Mouse (Mus musculus): ENCODE results near the gene Zkscan6. TPM values are rescaled to one million over a fixed set of nuclear protein-coding genes. Genes with fewer than 3 reads are reported as not detected.

The Zkscan6 gene
- polyA plus RNA-seq (2014; fragmentation: Nextera tagmentation; extraction: Ambion mirVana): 14.0 and 15.1 TPM in 2 replicates

GRCm38 (mm10) chr11:65806909-65807504 is at the start of gene Zkscan6:
Zkscan6 (plus strand) TSS chr11:65807175.
- Histone ChIP-seq H3K4me3 (ENCODE audit: low read depth, low read length) (peak within 1 kb of the TSS; percentile 69), H3K9ac (ENCODE audit: low read length) (peak within 1 kb of the TSS; percentile 71), H3K27ac (ENCODE audit: low read depth) (peak within 1 kb of the TSS; percentile 88), H3K4me2 (ENCODE audit: low read length) (peak within 1 kb of the TSS; percentile 92), H3K27me3 (replicated peaks; ENCODE audit: control insufficient read depth, insufficient read depth, low read length) (no peaks in the 10 kb centered on the region), H3K36me3 (ENCODE audit: control insufficient read depth, insufficient read depth, low read length) (no peaks in the 10 kb centered on the region), H3K4me1 (replicated peaks; ENCODE audit: control insufficient read depth, insufficient read depth, low read length) (peaks cover 9% of the 10 kb centered on the region), H3K9me3 (ENCODE audit: control insufficient read depth, low read length) (no peaks in the 10 kb centered on the region)
- DNase-seq (ENCODE audit: low spot score) (peak; percentile 94), ATAC-seq (replicated peaks; ENCODE audit: low FRiP score, low TSS enrichment, low read depth) (peak; percentile 94)
- WGBS: under 1% methylated on average over 57 of the region's 58 CpGs

GRCm38 (mm10) chr11:65759350-65759749 is 47.6 kb upstream of the Zkscan6 start:
- no peak overlapping the region for H3K4me3 ChIP-seq (ENCODE audit: low read depth, low read length)
- H3K27me3 ChIP-seq (replicated peaks; ENCODE audit: control insufficient read depth, insufficient read depth, low read length): no peaks in the 10 kb centered on the region
- ATAC-seq (replicated peaks; ENCODE audit: low FRiP score, low TSS enrichment, low read depth) (no peak), DNase-seq (ENCODE audit: low spot score) (no peak)
- no peak overlapping the region for H3K27ac ChIP-seq (ENCODE audit: low read depth)
- H3K4me2 ChIP-seq (ENCODE audit: low read length): no peak overlapping the region
- H3K4me1 ChIP-seq (replicated peaks; ENCODE audit: control insufficient read depth, insufficient read depth, low read length): no peaks in the 10 kb centered on the region
- 88% methylated on average over 1 of the region's 1 CpGs for WGBS
- H3K9ac ChIP-seq (ENCODE audit: low read length): no peak overlapping the region
- H3K36me3 ChIP-seq (ENCODE audit: control insufficient read depth, insufficient read depth, low read length): peaks cover 7% of the 10 kb centered on the region; the same call in 1 of the 2 replicates
- no peaks in the 10 kb centered on the region for H3K9me3 ChIP-seq (ENCODE audit: control insufficient read depth, low read length)

GRCm38 (mm10) chr11:65760912-65761311 is 46.1 kb upstream of the Zkscan6 start:
- Histone ChIP-seq H3K4me1 (replicated peaks; ENCODE audit: control insufficient read depth, insufficient read depth, low read length) (no peaks in the 10 kb centered on the region), H3K4me2 (ENCODE audit: low read length) (no peak overlapping the region), H3K27ac (ENCODE audit: low read depth) (no peak overlapping the region), H3K36me3 (ENCODE audit: control insufficient read depth, insufficient read depth, low read length) (no peaks in the 10 kb centered on the region), H3K9ac (ENCODE audit: low read length) (no peak overlapping the region), H3K4me3 (ENCODE audit: low read depth, low read length) (no peak overlapping the region), H3K9me3 (ENCODE audit: control insufficient read depth, low read length) (no peaks in the 10 kb centered on the region), H3K27me3 (replicated peaks; ENCODE audit: control insufficient read depth, insufficient read depth, low read length) (no peaks in the 10 kb centered on the region)
- DNase-seq (ENCODE audit: low spot score) (no peak), ATAC-seq (replicated peaks; ENCODE audit: low FRiP score, low TSS enrichment, low read depth) (no peak)
- WGBS: 94% methylated on average over 2 of the region's 2 CpGs

- Histone ChIP-seq H3K4me3 (ENCODE audit: low read depth, low read length) (no peak overlapping the region), H3K9me3 (ENCODE audit: control insufficient read depth, low read length) (no peaks in the 10 kb centered on the region), H3K9ac (ENCODE audit: low read length) (no peak overlapping the region), H3K4me2 (ENCODE audit: low read length) (no peak overlapping the region), H3K27me3 (replicated peaks; ENCODE audit: control insufficient read depth, insufficient read depth, low read length) (no peaks in the 10 kb centered on the region), H3K36me3 (ENCODE audit: control insufficient read depth, insufficient read depth, low read length) (no peaks in the 10 kb centered on the region), H3K4me1 (replicated peaks; ENCODE audit: control insufficient read depth, insufficient read depth, low read length) (0 out of 2 replicates have a peak, but pooled peaks cover 3% of the 10 kb centered on the region), H3K27ac (ENCODE audit: low read depth) (no peak overlapping the region)
- DNase-seq (ENCODE audit: low spot score) (no peak), ATAC-seq (replicated peaks; ENCODE audit: low FRiP score, low TSS enrichment, low read depth) (no peak)
These were observed 38.5 kb upstream of the Zkscan6 start for GRCm38 (mm10) chr11:65768445-65768844.

- Histone ChIP-seq H3K36me3 (ENCODE audit: control insufficient read depth, insufficient read depth, low read length) (no peaks in the 10 kb centered on the region), H3K9ac (ENCODE audit: low read length) (no peak overlapping the region), H3K27me3 (replicated peaks; ENCODE audit: control insufficient read depth, insufficient read depth, low read length) (no peaks in the 10 kb centered on the region), H3K4me2 (ENCODE audit: low read length) (no peak overlapping the region), H3K27ac (ENCODE audit: low read depth) (no peak overlapping the region), H3K9me3 (ENCODE audit: control insufficient read depth, low read length) (no peaks in the 10 kb centered on the region), H3K4me1 (replicated peaks; ENCODE audit: control insufficient read depth, insufficient read depth, low read length) (peaks cover 6% of the 10 kb centered on the region; the same call in 1 of the 2 replicates), H3K4me3 (ENCODE audit: low read depth, low read length) (no peak overlapping the region)
- ATAC-seq (replicated peaks; ENCODE audit: low FRiP score, low TSS enrichment, low read depth): no peak
- 71% methylated on average over 5 of the region's 5 CpGs for WGBS
- no peak for DNase-seq (ENCODE audit: low spot score)
These were observed 37.0 kb upstream of the Zkscan6 start for GRCm38 (mm10) chr11:65769990-65770389.

- H3K4me3 ChIP-seq (ENCODE audit: low read depth, low read length): no peak overlapping the region
- no peaks in the 10 kb centered on the region for H3K36me3 ChIP-seq (ENCODE audit: control insufficient read depth, insufficient read depth, low read length)
- no peak overlapping the region for H3K4me2 ChIP-seq (ENCODE audit: low read length)
- H3K27ac ChIP-seq (ENCODE audit: low read depth): no peak overlapping the region
- peaks cover 6% of the 10 kb centered on the region for H3K4me1 ChIP-seq (replicated peaks; ENCODE audit: control insufficient read depth, insufficient read depth, low read length)
- 91% methylated on average over 1 of the region's 1 CpGs for WGBS
- no peaks in the 10 kb centered on the region for H3K27me3 ChIP-seq (replicated peaks; ENCODE audit: control insufficient read depth, insufficient read depth, low read length)
- DNase-seq (ENCODE audit: low spot score) (no peak), ATAC-seq (replicated peaks; ENCODE audit: low FRiP score, low TSS enrichment, low read depth) (no peak)
- H3K9me3 ChIP-seq (ENCODE audit: control insufficient read depth, low read length): no peaks in the 10 kb centered on the region
- no peak overlapping the region for H3K9ac ChIP-seq (ENCODE audit: low read length)
These were observed 35.4 kb upstream of the Zkscan6 start for GRCm38 (mm10) chr11:65771546-65771945.

GRCm38 (mm10) chr11:65773535-65773934 is 33.4 kb upstream of the Zkscan6 start:
- H3K9me3 ChIP-seq (ENCODE audit: control insufficient read depth, low read length): no peaks in the 10 kb centered on the region
- H3K4me1 ChIP-seq (replicated peaks; ENCODE audit: control insufficient read depth, insufficient read depth, low read length): peaks cover 23% of the 10 kb centered on the region
- no peak overlapping the region for H3K4me2 ChIP-seq (ENCODE audit: low read length)
- no peak overlapping the region for H3K4me3 ChIP-seq (ENCODE audit: low read depth, low read length)
- no peaks in the 10 kb centered on the region for H3K27me3 ChIP-seq (replicated peaks; ENCODE audit: control insufficient read depth, insufficient read depth, low read length)
- H3K9ac ChIP-seq (ENCODE audit: low read length): no peak overlapping the region
- WGBS: 83% methylated on average over 2 of the region's 2 CpGs
- ATAC-seq (replicated peaks; ENCODE audit: low FRiP score, low TSS enrichment, low read depth) (no peak), DNase-seq (ENCODE audit: low spot score) (no peak)
- H3K36me3 ChIP-seq (ENCODE audit: control insufficient read depth, insufficient read depth, low read length): no peaks in the 10 kb centered on the region
- no peak overlapping the region for H3K27ac ChIP-seq (ENCODE audit: low read depth)

- WGBS: 40% methylated on average over 6 of the region's 6 CpGs
- no peak overlapping the region for H3K9ac ChIP-seq (ENCODE audit: low read length)
- H3K4me3 ChIP-seq (ENCODE audit: low read depth, low read length): no peak overlapping the region
These were observed 32.9 kb upstream of the Zkscan6 start for GRCm38 (mm10) chr11:65773946-65774656.

More at GRCm38 (mm10) chr11:65773946-65774656, 32.9 kb upstream of the Zkscan6 start:
- Histone ChIP-seq H3K27ac (ENCODE audit: low read depth) (no peak overlapping the region), H3K9me3 (ENCODE audit: control insufficient read depth, low read length) (no peaks in the 10 kb centered on the region), H3K4me2 (ENCODE audit: low read length) (no peak overlapping the region), H3K27me3 (replicated peaks; ENCODE audit: control insufficient read depth, insufficient read depth, low read length) (no peaks in the 10 kb centered on the region), H3K36me3 (ENCODE audit: control insufficient read depth, insufficient read depth, low read length) (no peaks in the 10 kb centered on the region), H3K4me1 (replicated peaks; ENCODE audit: control insufficient read depth, insufficient read depth, low read length) (peaks cover 29% of the 10 kb centered on the region)
- no peak for DNase-seq (ENCODE audit: low spot score)
- ATAC-seq (replicated peaks; ENCODE audit: low FRiP score, low TSS enrichment, low read depth): no peak

All from intestine, embryonic 14.5 days (tissue).